In genomic region chr1:67038246-67038987, GRCm38 (mm10) we compare ENCODE assay signal across 8 mouse cellular contexts. TPM values are rescaled to one million over a fixed set of nuclear protein-coding genes. Genes with fewer than 3 reads are reported as not detected.
DNase-seq lines count a peak whose midpoint lies in the region; ATAC-seq lines count a peak whose summit lies in the region.

Lancl1 (minus strand) TSS chr1:67038872.

- peak within 1 kb of the TSS; percentile 80 for H3K4me3 ChIP-seq in intestine, embryonic 14.5 days (ENCODE audit: low read depth, low read length)

- intact Hi-C loops in left cerebral cortex, postnatal 14 days (cut with DNase I): no loop called here

- peak; percentile 89 to 95 for DNase-seq in adrenal gland, adult (ENCODE audit: inconsistent age in 2 of 2, low spot score in 1 of 2)
- DNase-seq in embryo, embryonic 10.5 days (ENCODE audit: low spot score): peak; percentile 95
- DNase-seq in gastrocnemius, postnatal 25 days: peak; percentile 80
- DNase-seq in intestine, embryonic 14.5 days (ENCODE audit: low spot score): peak; percentile 88
- DNase-seq in left cerebral cortex, postnatal 14 days (ENCODE audit: low spot score in 2 of 2): peak; percentile 95
- DNase-seq in mesoderm, embryonic 11.5 days (ENCODE audit: low read depth, low spot score): peak; percentile 89
- DNase-seq in right cerebral cortex, postnatal 36 days (ENCODE audit: low spot score in 2 of 2): peak; percentile 92 to 93
- DNase-seq in yolk sac, embryonic 10.5 days (ENCODE audit: low spot score): peak; percentile 78

- H3K4me1 ChIP-seq in intestine, embryonic 14.5 days (replicated peaks; ENCODE audit: control insufficient read depth, insufficient read depth, low read length): peaks cover 9% of the 10 kb centered on the region

- ATAC-seq in intestine, embryonic 14.5 days (replicated peaks; ENCODE audit: low FRiP score, low TSS enrichment, low read depth): peak; percentile 95

- H3K27me3 ChIP-seq in intestine, embryonic 14.5 days (replicated peaks; ENCODE audit: control insufficient read depth, insufficient read depth, low read length): no peaks in the 10 kb centered on the region

- 1% methylated on average over 47 of the region's 47 CpGs for WGBS in intestine, embryonic 14.5 days

- H3K9ac ChIP-seq in intestine, embryonic 14.5 days (ENCODE audit: low read length): peak within 1 kb of the TSS; percentile 63

- H3K4me2 ChIP-seq in intestine, embryonic 14.5 days (ENCODE audit: low read length): peak within 1 kb of the TSS; percentile 88

- H3K36me3 ChIP-seq in intestine, embryonic 14.5 days (ENCODE audit: control insufficient read depth, insufficient read depth, low read length): peaks cover 28% of the 10 kb centered on the region

- H3K9me3 ChIP-seq in intestine, embryonic 14.5 days (ENCODE audit: control insufficient read depth, low read length): no peaks in the 10 kb centered on the region

- H3K27ac ChIP-seq in intestine, embryonic 14.5 days (ENCODE audit: low read depth): no peak within 1 kb of the TSS

RNA-seq across cellular contexts. Expression of gene Lancl1, which starts in this region (rescaled TPM):
- 10 to 100 TPM; 25.3 to 27.9 TPM for total RNA-seq in gastrocnemius, postnatal 25 days (2021)
- polyA plus RNA-seq in intestine, embryonic 14.5 days (2014; fragmentation: Nextera tagmentation; extraction: Ambion mirVana): 96.4 and 113 TPM in 2 replicates
- total RNA-seq in left cerebral cortex, postnatal 14 days (2021): 100 to 1,000 TPM; 161 to 170 TPM

Comparison
In these comparisons a context has a peak if more than half of its experiments do, and no peak if none do; other contexts are left out.
1. RNA of gene Lancl1 (total RNA-seq): 161 to 170 TPM in left cerebral cortex, postnatal 14 days; 25.3 to 27.9 TPM in gastrocnemius, postnatal 25 days; every median in the first group is over 4 times any median in the second.
2. Peak in every context shown above with its lines, with median percentiles within 50 percentile points of each other: DNase-seq.